Mouse (Mus musculus) urinary bladder, adult 2 months (tissue): Measurements from ENCODE around the gene Phf5a. TPM values are rescaled to one million over a fixed set of nuclear protein-coding genes. Genes with fewer than 3 reads are reported as not detected.
A peak's percentile ranks its signal among the peaks of the same experiment; 100 is the strongest.
"Not testable (repeated sequence)": the region's sequence is repeated elsewhere in the genome, so short reads cannot be mapped to it uniquely, and the experiment has no call there.

Experiments used
- DNase-seq: peaks from one replicate; pipeline ENCODE4 v3.0.0; 2022; ENCODE audit warnings: low spot score
- polyA plus RNA-seq: library from polyadenylated mRNA; depleted of rRNA; stranded (reverse); fragments of >200 nt; gene quantifications from 2 replicates; pipeline ENCODE4 v1.2.3, GENCODE M21; 2012; rRNA removed

Phf5a gene
- polyA plus RNA-seq, result 44.3 and 49.6 TPM in 2 replicates

DNA sequence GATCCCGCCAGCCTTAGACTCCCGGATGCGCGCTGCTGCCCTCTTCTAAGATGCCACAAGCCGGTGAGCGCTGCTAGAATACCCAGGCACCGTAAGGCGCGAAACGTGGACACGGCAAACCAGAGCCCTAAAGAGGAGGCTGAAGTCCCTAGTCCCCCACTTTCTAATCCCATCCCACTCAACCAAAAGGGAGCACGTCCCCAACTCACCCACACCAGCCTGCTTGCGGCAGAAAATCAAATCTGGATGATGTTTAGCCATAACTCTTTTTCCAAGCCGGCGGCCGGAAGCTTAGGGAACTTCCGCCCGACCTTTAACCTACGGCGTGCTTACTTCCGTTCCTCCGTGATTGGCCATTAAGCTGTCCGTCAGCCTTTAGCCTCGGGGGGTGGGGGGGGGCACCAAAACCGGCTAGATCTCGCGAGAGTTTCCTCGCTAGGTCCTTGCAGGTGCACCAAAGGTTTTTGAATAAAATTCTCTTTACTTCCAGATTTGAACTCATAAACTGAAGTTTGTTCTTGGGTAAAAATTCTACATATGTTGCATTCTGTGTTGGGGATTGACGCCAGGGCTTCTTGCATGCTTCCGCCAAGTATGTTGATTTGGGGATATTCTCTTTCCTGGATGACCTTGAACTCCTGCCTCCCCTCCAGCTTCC lies at the start of gene Phf5a:
Gene Phf5a, minus strand, starts transcription at position 308 of the 658 bp plus-strand sequence.
- peak; percentile 68 for DNase-seq

DNA sequence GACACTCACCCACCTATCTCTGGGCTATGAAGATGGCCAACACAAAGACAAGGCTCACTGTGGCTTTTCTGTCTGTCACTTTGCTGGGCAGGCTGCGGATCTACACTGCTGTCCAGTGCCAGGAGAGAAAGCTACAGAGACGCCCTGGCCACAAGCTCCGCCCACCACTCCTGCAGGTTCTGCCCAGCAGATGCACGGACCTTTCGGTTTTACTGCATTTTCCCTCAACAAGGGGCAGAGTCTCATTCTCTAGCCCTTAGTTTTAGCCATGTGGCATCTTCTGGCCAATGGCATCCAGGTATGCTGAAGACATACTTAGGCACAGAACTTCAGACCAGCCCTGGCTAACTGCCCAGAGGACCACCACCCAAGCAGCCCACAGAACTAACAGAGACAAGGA lies 49.5 kb upstream of the Phf5a start:
- DNase-seq, result no peak

DNA sequence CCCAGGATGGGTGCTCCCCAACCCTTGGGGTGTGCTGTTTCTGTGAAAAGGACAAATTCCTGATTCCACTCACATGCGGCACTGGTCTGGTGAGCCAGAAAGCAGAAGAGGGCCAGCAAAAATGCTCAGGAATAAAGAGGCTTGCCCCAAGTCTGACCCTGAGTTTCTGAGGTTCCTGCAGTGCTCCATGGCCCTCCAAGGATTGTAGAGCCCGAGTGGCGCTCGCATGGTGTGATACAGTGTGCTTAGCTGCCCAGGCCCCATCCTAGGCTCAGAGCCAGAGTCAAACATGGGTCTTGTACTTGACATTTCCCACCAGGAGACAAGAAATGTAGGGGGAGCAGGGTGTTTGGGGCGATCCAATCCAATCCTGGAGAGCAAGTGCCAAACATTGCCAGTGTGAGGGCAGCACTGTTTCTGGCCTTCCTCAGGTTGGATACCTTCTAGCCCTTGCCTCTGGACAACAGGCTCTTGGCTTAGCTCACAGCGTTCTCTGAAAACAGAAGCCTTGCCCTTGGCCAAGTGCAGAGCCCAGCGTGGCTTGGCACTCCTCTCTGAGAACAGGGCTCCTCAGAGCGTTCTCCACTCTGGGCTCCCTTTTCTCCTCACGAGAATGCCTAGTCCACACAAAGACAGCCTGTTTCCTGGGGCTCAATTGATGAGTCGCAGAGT lies 49.0 kb upstream of the Phf5a start:
- DNase-seq, result no peak

DNA sequence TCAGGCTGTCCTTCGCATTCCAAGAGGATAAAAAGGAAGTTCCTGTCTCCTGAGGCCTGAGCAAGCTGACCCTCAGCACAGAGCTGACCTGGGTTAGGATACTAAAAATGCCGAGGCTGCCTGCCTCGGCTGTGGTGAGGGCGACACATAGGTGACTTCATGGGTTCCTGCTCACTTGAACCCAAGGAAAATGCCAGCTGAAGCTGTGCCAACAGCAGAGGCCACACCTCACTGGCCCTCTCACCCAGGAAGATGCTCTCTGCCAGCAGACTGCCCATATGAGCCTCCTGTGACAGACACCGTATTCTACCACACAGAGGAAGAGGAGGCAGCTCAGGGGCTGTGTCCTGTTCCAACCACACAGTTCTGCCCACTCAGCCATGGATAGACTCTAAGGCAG lies 47.4 kb upstream of the Phf5a start:
- no peak for DNase-seq

DNA sequence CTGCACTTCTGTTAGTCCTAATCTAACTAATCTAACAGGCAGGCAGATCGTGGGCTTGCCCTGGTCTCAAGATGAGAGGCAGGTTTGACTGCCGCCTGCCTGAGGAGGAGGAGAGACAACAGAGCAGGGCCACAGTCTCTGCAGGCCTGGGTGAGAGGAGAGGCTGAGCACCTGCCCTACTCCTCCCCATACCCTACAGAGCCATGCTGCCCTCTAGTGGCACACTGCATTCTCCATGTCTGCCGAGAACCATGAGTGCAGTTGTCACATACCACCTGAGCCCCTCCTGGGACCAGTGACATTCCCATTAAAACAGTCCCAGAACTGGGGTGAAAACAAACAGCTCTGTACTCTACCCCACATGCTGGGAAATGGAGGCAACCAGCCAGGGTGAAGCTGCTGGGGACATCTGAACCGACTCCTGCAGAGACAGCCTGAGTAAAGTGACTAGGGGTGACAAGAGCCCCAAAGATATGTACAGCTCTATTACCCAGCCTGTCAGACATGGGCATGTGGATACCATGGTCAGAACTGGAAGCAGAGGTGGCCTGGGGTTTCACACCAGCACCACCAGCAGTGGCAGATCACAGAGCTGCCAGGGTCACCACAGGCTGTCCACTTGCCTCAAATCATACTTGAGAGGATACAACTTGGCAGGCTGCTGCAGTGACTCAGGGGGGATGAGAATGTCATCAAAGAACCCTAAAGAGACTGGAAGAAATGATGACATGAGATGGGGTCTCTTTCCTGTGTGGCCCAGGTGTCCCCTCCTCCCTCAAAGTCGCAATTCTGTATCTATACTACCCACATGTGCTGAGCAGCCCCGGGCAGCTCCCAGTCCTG lies 46.1 kb upstream of the Phf5a start:
- DNase-seq, result peak; percentile 51

DNA sequence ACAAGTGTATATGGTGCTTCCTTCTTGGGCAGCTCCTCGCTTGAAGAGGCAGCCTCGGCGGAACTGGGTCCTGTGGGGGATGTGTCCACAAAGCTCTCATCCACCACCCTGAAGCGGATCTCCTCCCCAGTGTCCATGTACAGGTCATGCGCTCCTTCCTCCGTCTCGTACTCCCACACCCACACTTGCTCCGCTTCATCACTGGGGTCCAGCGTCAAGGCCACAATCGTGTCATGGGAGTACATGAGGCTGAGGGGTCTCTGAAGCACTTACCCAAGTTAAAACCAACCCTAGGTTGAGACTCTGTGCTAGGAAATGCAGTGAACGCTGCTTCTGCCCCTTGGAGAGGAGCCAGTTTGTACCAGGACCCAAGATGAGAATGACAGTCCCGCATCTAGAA lies 45.5 kb upstream of the Phf5a start:
- DNase-seq, result no peak

DNA sequence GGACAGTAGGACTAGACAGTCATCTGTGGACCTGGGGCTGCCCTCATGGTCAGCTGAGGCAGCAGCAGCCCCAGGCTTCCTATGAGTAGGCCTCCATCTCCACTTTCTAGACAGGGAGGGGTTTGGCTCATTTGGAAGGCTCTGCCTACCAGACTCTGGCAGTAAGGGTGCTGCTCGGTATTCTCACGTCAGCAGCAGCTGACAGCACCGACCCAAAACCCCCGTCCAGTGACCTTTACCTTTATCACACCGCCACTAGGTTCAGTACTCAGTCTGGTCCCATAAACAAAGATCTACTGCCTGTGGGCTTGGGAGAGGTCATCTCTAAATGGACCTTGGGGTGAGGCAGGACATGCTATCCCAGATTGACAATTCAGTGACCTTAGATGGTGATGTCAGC lies 44.0 kb upstream of the Phf5a start:
- DNase-seq, result no peak

DNA sequence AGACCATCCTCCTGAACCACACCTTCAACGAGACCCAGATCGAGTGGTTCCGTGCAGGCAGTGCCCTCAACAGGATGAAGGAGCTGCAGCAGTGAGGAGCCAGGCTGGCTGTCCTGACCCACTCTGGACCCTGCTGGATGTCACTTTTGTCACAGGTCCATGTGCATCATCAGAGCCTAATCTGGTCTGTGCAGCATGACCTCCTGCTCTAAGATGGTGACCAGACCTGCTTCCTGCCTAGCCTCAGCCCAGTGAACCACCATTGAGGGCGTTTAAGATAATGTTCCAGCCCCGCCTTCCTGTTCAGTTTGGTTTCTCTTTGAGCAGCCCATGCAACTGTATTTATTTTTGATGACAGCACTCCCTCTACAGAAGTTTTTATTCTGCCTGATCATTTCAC lies 43.0 kb upstream of the Phf5a start:
- DNase-seq, result no peak

DNA sequence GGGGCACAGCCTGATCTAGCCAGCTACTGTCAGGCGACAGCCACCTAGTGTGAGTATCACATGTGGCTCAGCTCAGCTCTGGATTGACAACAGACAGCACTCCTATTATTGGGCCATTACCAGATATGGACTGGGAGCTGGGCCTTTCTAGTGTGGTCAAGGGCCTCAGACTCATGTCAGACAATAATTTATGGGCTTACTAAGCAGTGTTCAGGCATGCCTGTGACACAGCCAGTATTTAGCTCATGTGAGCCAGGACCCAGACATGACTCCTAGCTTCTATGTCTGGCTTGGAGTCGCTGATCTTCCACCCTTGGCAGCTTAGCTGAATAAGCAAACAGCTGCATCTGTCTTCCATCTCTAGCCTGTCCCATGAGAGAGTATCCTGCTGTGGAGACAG lies 40.8 kb upstream of the Phf5a start:
- DNase-seq, result no peak

DNA sequence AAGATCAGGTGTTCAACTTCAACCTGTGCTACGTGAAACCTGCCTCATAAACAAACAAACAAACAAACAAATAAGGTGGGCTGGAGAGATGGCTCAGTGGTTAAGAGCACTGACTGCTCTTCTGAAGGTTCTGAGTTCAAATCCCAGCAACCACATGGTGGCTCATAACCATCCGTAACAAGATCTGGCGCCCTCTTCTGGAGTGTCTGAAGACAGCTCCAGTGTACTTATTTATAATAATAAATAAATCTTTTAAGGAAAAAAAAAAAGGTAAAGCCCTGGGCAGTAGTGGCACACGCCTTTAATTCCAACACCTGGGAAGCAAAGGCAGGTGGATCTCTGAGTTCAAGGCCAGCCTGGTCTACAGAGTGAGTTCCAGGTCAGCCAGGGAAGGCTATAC lies 37.1 kb upstream of the Phf5a start:
- DNase-seq, result not testable (repeated sequence)

DNA sequence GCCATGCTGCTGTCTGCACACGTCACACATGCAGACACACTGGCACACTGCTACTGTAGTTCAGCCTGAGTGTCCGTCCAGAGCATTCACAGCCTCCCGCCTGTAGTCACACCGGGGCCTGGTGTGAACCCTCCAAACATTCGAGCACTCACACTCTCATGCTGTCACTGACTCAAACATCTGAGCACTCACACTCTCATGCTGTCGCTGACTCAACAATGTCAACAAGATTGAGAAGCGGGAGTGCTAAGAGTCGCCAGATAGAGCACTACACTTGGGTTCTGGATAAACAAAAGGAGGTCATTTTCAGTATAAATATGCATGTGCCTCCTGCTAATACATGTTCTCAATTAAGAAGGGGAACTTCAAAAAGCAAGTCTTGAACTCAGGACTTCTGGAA lies 36.2 kb upstream of the Phf5a start:
- no peak for DNase-seq

DNA sequence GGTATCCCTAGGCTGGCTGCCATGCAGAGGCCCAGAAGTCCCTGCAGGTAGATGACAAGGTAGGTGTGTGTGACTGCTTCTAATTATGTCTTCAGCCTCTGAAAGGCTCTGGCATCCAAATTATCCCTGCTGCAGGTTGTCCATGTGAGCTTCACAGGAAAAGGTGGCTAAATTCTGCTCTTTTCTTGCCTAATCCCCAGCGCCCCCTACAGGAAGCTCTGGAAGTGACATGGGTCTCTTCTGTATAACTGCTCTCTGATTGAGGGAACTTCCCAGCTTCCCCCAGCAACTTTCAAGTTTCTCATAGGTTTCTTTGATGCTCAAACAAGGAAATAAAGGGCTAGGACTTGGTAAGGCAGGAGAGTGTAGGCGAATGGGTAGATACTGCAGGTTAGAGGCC lies 33.2 kb upstream of the Phf5a start:
- DNase-seq, result no peak

DNA sequence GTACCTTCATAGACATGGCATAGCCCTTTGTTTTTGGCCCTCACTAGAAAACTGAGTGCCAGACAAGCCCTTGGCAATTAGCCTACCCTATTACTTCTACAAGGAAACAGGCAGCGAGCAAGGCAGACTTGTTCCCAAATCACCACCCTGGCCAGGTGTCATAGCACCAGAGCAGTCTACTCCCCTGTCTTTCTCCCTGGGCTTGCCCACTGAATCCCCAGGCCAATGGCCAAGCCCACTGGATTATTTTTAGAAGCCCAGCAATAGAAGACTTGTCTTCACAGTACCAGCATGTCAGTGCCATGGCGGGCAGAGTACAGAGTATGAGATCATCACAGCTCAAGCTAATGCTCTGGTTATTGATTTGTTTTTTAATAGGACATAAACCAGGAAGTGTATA lies 27.0 kb upstream of the Phf5a start:
- DNase-seq, result no peak

DNA sequence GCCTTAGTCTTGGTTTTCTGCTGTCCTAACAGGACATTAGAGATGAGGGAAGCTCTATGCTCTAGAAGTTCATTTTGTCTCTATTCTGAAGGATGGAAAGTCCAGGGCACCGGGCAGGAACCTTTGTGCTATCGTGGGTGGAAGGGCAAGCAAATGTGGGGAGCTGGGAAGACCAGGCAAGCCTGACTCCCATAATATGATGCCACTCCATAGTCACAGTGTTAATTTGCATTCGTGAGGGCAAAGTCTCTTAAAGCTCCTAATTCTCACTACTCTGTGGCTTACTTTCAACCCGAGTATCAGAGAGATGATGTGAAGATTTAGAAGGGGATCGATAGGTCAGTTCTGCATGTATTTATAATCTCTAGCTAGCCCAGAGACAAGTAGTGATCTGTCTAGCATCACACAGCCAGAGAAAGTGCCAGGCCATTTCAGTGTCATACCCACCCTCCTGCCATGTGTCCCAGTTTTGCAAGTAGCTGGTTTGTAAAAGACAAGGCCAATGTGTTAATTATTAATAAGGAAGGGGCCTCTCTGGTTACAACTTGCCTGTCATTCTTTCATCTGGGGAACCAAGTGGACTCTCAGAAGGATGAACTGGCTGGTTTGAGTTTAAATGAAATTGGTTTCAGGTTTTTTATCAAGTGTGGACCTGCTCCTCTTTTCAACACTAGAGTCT lies 26.0 kb upstream of the Phf5a start:
- DNase-seq, result no peak

DNA sequence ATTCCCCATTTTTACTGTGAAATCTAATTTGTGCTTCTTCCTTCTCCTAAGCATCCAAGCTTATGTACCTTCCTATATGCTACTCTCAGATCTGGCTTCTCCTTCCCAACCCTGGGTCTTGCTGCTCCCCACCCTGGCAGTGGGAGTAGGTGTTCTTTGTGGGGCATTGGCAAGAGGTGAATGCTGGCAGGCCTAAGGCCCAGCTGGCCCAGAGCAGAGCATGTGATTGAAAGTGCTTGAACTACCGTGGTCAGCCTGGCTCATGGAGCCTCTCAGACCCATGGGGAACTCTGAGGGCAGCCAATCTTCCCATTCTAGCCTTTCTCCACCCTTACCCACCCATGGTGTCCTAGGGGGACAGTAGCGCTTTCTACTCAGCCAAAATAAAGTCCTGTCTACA lies 24.7 kb upstream of the Phf5a start:
- DNase-seq, result no peak

DNA sequence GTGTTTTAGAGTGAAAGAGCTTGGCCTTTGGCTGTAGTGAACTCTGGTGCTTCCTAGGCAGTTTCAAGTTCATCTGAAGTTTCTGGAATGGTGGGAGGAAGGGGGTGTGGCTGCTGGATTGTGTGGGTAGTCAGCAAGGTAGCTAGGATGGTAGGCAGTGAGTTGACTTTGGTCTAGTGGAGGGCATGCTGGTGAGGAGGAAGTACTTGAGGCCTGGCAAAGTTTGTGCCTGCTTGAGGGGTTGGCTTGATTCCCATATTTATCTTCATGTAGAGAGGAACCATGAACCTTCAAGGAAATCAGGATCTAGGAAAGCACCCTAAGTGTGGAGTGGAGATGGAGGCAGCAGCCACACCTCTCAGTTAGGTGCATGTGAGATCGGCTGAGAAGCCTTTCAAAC lies 22.3 kb upstream of the Phf5a start:
- DNase-seq, result no peak

DNA sequence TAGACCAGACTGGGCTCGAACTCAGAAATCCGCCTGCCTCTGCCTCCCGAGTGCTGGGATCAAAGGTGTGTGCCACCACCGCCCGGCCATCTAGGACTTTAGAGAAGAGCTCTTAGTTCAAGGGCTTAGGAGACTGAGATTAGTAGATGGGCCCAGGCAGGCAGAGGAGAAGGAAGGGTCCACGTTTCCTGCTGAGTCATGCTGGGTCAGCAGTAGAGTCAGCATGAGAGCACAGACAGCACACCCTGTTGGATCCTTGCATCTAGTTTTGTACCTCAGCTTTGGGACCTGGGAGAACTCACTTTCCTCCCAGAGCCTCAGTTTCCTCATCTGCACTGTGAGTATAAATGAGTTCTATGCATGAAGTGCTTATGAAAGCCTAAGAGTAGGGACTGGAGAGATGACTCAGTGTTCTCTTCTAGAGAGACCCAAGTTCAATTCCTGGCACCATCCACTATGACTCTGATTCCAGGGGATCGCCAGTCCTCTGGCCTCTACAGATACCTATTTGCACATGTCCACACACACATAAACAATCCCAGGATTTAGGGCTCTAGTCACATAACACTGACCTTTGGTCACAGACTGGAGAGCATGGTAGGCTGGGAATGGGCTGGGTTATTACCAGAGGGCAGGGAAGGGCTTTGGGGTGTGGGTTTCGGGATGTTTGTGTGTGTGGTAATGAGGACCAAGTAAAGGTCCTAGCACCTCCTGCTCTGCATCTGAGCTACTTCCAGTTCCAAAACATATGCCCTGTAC lies 20.3 kb upstream of the Phf5a start:
- no peak for DNase-seq

DNA sequence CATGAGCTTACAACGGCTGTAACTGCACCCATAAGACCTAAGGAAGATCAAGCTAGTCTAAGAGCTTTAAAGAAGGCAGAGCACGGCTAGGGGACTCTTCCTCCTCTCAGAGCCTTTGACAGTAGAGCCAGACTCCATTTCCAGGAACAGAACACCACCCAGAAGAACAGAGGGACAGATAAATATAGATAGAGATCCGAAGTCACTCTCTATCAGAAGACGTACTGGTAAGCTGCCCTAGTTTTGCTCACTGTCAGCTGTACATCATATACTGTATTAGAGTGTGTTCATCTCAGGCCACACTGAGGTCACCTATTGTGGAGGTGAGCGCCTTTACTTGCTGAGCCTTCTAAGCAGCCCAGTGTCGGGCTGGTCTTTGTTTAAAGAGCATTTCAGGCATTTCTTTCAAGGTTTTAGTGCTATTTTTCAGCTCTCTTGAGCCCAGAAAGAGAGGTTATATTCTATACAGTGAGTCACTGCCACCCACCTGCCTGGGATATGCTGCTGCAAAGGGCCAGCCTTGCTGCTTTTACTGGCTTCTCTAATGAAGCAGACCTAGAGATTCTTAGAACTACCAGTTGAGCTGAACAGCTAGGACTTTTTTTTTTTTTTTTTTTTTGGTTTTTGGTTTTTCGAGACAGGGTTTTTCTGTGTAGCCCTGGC lies 19.6 kb upstream of the Phf5a start:
- DNase-seq, result no peak

DNA sequence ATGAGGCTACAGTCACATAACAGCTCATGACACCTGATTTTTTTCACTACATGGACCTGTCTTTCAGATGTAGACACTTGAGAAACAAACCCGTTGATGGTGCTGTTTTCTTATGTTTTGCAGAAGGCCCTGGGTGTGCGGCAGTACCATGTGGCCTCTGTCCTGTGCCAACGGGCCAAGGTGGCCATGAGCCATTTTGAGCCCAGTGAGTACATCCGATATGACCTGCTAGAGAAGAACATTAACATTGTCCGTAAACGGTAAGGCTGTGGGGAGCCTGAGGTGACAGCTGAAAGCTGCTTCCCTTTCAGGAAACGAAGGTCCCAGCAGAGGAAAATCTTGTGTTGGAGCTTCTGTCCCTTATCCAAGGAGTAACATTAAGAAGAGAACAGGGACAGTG lies 17.5 kb upstream of the Phf5a start:
- DNase-seq, result no peak

DNA sequence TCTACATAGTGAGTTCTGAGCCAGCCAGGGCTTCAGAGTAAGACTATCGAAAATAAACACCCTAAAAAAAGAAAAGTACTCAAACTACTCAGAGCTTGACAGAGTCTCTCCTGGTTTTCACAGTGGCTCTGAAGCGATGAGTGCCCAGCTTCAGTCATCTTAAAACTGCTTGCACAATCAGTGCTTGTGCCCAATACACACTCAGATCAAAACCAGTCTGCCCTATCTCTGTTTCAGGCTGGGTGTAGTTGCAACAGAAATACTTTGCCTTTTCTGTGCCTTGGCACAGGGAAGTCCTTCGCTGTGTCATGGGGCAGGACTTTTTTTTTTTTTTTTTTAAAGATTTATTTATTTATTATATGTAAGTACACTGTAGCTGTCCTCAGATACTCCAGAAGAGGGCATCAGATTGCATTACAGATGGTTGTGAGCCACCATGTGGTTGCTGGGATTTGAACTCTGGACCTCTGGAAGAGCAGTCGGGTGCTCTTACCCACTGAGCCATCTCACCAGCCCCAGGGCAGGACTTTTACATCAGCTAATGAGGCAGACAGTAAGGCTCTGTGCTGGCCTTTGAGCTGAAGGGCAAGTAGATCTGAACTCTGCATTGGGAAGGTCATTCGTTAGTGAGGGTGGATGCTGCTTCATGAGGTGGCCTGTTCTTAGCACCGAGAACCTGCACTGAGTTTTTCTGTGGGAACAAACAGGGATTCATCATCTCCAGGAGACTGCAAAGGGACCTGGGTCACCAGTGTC lies 15.3 kb upstream of the Phf5a start:
- no peak for DNase-seq
